Mouse (Mus musculus): ENCODE measurements around the gene Gtse1.

The Gtse1 gene

DNA sequence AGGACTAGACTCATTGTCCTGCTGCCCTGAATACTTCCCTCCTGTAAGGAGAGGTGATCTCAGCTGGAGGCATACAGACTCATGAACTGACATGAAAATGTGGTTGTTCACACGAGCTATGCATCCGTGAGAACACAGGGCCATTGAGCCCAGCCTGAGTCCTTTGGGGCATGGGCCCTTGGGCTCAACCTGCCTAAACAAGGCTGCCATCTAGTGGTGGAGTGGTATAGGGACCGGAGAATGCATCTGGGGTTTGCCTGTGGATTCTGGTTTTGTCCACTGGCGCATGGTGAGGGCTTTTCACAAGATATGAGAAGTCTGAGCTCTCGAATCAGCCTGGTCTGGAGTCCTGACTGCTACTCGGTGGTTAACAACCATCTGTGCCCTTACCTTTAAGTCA, 8.2 kb downstream of the Gtse1 start:
- peak; percentile 87 for DNase-seq (ENCODE audit: low read depth, low spot score)

DNA sequence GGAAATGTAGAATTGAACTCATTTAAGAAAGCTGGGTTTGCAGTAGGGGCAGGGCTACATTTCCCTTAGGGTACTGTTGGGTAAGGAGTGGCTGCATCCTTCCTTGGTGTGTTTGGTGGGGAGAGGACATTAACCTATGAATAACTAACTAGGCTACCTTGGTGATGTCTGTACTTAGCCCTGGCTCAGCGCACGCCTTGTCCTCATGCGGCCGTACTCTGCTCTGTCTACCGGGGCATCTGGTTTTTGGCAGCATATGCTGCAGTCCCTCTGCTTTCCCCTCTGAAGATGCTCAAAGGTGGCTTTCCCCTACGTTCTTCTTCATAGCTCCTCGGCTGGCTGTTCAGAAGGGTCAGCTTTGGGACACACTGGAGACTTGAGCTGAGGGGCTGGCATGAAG, 17.8 kb downstream of the Gtse1 start:
- DNase-seq (ENCODE audit: low read depth, low spot score) = no peak

DNA sequence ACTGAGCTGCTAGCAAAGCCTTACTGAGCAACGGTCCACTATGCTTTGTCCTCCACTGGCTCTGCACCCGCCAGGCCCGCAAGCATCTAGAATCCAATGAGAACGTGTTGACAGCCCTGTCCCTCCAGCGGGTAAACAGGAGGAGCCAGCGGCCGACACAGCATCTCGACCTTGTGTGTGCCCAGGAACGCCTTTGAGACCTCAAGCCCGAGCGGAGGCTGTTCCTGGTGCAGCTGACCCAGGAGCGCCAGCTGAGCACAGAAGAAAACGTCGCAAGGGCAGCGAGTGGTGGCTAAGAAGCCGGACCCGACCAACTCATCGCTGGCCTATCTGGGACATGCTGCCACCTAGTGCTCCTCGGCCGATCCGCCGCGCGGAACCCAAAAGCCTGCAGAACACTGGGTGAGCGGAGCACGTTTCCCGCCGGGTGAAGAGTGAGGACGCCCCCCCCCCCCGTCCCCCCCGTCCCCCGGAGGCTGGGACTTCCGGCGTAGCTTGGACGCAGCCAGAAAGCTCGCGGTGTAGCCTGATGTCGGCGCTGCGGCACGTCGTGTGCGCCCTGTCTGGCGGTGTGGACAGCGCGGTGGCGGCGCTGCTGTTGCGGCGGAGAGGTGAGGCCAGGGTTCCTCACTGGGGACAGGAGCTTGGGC, 19.4 kb downstream of the Gtse1 start, which contains the start of gene Trmu:
TSS of gene Trmu (plus strand) at position 465 of the 650 bp plus-strand sequence.
- DNase-seq (ENCODE audit: low read depth, low spot score) = peak; percentile 92

DNA sequence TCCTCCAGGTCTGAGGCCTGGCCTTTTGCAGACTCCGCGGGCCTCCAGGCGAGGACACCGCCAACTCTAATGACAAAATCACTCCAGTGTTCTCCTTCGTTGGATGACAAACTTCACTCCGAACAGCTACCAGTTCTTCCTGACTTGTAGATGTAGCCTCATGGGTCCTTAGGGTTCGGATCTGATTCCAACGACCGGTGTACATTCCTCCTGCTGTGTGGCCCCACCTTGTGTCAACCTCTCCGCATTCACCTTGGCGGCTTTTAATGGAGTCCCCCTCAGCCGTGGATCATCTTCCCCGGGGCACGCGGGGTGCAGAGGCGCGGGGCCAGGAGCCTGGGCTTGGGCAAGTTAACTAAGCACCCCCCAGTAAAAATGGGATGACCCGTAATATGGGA, 20.0 kb downstream of the Gtse1 start:
- DNase-seq (ENCODE audit: low read depth, low spot score) = no peak

DNA sequence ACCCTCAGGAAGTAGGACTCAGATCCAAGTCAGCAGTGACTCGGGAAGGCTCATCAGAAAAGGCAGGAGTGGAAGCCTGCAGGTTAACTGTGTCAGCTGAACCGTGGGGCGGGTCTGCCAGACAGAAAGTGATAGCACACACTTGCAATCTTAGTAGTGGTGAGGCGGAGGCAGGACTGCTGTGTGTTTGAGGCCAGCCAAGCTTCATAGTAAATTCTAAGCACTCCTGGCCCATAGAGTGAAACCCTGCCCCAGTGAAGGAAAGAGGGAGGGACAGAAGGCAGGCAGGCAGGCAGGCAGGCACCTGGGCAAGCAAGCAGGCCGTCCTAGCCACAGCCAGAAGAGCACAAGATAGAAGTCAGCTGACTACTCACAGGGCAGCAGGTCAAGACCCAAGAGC, 26.1 kb downstream of the Gtse1 start:
- DNase-seq (ENCODE audit: low read depth, low spot score) = no peak

DNA sequence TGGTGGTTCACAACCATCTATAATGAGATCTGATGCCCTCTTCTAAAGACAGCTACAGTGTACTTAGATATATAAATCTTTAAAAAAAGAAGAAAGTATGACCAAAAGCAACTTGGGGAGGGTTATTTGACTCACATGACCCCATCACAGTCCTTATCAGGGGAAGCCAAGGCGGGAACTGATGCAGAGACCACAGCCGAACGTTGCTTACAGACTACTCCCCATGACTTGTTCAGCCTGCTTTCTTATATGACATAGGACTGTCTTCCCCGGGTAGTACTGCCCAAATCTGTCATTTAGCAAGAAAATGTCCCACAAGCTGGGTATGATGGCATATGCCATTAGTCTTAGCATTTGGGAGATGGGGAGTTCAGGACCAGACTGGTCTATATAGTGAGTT, 29.7 kb downstream of the Gtse1 start:
- no peak for DNase-seq (ENCODE audit: low read depth, low spot score)

DNA sequence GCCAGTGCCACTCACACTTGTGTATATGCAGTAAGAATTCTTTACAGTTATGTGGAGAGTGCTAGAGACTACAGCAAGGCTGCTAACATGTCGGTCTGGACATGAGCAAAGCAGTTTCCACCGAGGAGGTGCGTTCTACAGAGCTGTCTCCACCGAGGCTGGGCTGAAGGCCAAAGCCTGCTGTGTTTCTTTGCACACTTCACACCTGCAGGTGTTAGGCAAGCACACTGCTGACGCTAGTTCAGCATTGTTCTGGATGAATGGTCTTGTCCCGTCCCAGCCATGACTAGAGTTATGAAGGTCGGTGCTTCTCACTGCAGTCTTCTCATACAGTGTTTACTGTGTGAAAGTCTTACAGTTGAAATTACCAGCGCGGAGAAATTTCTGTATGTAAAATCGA, 32.4 kb downstream of the Gtse1 start:
- no peak for DNase-seq (ENCODE audit: low read depth, low spot score)

DNA sequence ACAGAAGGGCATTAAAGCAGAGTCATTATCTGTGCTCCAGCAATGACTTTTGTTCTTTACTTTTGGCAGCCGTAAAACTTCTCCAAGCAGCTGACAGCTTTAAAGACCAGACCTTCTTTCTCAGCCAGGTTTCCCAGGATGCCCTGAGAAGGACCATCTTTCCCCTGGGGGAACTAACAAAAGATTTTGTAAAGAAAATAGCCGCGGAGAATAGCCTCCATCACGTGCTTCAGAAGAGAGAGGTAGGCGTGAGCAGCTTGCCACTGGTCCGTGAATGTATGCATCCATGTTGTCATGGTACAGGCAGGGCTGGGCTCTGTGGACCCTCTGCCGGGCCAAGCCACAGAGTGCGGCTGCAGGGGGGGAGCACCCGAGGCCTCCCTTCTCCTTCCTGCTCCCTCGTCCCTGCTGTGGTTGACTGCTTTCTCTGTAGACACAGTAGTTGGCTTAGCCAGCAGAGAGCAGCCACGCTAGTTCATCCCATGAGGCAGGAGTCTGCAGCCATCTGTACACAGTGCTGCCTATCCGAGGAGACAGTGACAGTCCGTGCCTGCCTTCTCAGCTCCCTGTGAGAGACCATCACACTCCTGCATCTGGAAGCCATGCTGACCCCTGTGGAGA, 33.1 kb downstream of the Gtse1 start:
- DNase-seq (ENCODE audit: low read depth, low spot score) = no peak

DNA sequence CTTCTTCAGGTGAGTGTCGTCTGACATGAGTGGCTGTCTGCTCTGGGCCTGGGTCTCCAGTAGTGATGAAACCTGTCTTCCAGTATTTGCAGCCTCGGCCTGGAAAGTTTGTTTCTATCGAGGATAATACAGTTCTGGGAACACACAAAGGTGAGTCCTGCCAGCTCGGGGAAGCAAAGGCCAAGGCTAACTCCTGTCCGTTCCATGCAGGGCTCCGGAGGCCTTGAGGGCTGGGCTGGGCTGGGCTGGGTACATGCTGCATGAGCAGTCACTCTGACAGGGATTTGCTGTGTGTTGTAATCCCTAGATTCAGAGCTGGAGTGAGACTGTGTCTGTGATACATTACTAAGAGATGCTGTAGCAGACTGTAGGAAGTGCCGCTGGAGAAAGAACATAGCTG, 34.3 kb downstream of the Gtse1 start:
- no peak for DNase-seq (ENCODE audit: low read depth, low spot score)

DNA sequence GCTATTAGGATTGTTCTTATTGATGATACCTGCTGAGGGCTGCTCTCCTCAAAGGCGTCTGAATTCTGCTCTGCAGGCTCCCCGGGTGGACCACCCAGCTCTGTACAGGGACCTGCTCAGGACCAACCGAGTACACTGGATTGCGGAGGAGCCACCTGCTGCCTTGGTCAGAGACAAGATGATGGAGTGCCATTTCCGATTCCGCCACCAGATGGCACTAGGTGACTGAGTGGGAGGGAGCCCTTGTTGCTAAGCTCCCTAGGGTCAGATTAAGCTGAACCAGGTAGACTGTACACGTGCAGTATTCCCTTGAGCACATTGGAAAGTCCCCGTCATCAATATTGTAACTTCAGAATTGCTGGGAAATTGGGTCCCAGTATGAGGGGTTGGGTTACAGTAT, 36.7 kb downstream of the Gtse1 start:
- peak; percentile 90 for DNase-seq (ENCODE audit: low read depth, low spot score)

DNA sequence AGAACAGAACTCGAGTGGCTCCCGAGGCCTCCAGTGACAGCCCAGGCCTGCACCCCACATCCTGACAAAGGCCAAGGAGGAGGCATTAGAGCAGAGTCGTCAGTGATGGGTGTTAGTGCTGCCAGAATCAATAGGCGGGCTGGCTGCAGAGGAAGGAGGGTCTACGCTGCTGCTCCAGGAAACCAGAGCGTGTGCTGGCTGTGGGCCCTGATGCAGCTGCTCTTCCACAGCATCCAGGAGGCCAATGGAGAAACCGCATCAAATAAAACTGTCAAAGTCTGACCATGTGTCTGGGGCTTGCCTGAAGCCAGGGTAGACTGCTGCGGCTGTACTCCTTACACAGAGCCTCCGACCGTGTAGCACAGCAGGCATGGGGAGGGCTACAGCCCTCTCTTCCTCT, 37.6 kb downstream of the Gtse1 start:
- no peak for DNase-seq (ENCODE audit: low read depth, low spot score)

DNA sequence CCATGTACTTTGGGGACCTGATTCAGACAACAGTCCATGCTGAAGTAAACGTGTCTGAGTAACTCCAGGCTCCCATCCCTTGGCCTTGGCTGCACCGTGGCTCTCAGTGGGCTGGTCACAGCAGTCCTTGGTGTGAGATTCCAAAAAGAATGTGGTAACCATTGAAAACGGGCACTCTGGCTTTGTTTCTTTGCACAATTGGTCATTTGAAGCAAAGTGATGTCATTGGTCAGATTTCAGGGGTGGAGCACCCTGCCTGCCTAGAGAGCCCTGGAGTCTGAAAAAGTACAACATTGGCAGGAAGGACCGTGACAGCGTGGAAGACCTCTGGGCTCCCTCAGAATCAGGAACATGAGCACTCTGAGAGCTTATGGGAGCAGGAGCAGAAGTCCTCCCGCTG, 39.9 kb downstream of the Gtse1 start:
- DNase-seq (ENCODE audit: low read depth, low spot score) = no peak

DNA sequence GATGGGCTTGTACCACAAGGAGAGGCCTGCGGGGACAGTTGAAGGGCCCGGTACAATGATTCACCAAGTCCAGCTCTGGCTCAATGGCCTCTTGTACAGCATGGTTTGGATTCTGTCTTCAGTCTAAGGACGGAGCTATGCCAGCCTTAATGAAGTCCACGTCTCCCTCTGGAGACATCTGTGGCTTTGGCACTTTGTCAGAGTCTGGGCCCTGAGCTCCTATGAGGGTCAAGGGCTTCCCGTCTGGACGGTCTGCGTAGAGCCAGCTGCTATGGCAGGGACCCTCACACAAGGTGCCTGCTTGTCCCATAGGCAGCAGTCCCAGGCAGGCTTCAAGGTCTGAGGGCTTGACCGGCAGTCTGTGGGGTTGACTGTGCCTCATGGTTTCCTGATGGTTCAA, 40.8 kb downstream of the Gtse1 start:
- DNase-seq (ENCODE audit: low read depth, low spot score) = no peak

DNA sequence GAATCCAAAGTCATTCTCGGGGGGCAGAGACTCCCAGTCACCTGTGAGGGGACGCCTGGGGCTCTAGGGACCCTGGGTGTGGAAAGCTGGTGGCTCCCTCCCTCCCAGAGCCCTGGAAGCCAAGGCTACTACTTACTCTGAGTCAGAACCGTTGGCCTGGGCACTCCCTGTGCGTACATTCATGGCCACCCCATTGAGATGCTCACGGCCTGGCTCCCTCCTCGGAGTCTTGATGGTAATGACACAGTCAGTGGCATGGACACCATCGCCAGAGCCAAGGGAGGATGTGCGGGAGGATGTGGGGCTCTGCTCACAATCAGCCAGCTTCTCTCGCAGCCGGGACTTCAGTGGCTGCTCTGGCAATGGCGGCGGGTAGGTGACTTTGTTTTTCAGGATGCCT, 41.3 kb downstream of the Gtse1 start:
- no peak for DNase-seq (ENCODE audit: low read depth, low spot score)

DNA sequence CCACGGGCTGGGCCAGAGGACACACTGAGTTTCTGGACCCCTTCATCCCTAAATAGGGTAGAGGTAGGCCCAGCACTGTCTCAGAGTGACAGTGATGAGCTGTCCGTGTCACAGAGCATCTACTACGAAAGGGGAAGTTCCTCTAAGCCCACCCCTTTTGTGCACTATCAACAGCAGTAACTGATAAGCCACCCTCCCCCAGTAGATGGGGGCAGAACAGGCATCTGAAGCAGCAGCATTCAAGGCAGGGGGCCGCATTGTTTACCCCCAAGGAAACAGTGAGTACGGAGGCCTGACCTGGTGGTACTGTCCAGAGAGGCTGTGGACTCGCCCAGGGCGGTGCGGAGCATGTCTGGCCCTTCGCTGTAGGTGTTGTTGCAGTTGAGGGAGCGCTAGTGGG, 43.0 kb downstream of the Gtse1 start:
- no peak for DNase-seq (ENCODE audit: low read depth, low spot score)

DNA sequence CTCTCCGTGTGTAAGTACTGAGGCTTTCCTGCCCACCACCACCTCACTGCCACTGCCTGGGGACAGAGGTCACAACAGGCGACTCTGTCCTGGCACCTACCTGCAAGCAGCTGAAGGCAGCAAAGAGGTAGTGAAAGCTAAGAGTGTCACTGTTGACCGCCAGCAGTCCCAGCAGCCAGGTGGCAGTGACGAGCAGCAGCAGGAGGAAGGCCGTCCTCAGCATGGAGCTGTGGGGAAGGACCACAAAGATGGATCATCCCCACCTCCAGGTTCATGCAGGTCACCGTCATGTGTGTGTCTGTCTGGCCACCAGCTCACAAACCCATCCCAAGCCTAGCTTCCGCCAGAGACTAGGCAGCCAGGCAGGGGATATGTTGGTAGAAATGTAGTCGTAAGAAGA, 44.3 kb downstream of the Gtse1 start:
- DNase-seq (ENCODE audit: low read depth, low spot score) = no peak

DNA sequence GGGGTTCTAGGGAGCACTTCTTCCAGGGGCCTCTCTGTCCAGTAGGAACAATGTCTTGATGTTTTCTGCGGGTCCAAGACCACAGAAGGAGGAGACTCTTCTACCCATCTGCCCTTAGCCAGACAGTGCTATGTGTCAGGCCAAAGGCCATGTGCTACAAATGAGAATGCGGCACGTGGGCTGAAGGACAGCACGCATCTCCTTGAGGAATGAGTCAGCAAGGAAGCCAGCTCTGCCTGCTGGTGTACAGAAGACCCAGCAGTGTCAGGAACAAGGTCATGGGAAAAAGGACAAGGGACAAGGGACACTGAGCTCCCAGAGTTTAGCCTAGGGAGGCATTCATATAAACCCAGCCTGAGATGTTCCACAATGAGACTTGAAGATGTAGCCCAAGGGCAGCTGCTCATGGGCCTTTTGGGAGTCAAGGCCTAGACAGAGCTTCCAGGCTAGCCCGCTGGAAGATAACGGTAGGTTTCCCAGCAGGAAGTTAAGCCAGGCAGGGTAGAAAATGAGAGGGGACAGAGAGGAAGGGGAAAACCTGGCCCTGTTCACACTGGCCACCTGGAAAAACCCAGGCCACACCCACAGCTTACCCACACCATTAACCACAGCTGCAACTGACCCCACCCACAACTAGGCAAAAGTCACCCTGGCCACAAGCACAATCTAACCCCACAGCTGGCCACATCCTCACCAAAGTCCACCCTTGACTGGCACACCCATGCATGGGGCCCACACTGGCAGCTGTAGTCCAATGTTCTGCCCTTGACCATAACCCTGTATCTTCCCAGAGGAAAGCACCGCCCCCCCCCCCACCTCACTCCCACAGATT, 49.3 kb downstream of the Gtse1 start:
- no peak for DNase-seq (ENCODE audit: low read depth, low spot score)

DNA sequence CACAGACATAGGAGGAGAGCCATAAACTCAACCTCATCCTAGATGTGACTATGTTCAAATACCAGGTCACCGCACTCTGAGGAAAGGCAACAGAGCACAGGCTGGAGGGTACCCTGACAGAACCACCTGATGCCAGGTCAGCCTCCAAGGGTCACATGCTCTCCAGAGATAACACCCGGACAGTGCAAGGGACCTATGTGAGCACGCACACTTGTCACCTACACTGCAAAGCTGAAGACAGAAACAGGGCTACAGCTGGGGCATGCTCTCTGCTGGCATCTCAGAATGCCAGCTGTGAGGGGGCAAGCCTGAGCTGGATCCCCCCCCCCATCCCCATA, 49.9 kb downstream of the Gtse1 start:
- no peak for DNase-seq (ENCODE audit: low read depth, low spot score)

DNA sequence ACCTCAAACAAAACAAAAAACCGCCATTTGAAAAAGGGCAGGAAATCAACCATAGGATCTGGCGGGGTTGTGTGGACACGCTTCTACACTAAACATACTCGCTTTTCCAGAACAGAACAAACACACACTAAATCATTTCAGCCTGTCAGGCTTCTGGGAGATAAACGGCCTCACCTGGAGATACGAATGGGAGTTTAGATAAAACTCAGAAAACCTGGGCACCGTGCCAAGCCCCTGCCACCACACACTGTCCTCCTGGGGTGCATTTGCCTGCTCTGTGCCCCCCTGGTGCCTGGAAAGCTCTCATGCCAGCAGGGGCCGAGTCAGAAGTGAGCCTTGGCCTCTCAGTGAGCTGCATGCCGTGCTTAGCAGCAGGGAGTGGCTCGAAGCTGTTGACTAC, 50.4 kb downstream of the Gtse1 start:
- no peak for DNase-seq (ENCODE audit: low read depth, low spot score)

DNA sequence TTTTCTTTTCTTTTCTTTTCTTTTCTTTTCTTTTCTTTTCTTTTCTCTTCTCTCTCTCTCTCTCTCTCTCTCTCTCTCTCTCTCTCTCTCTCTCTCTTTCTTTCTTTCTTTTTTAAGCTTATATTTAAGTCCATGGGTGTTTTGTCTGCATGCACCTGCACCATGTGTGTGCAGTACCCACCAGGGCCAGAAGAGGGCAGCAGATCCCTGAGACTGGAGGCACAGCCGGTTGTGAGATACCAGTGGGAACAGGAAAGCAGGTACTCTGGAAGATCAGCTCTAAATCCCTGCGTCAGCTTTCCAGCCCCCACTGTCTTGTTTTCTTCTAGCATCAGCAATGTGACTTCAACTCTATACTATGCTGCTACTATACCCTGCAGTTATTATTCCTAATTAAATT, 54.1 kb downstream of the Gtse1 start:
- DNase-seq (ENCODE audit: low read depth, low spot score) = peak; percentile 86

DNA sequence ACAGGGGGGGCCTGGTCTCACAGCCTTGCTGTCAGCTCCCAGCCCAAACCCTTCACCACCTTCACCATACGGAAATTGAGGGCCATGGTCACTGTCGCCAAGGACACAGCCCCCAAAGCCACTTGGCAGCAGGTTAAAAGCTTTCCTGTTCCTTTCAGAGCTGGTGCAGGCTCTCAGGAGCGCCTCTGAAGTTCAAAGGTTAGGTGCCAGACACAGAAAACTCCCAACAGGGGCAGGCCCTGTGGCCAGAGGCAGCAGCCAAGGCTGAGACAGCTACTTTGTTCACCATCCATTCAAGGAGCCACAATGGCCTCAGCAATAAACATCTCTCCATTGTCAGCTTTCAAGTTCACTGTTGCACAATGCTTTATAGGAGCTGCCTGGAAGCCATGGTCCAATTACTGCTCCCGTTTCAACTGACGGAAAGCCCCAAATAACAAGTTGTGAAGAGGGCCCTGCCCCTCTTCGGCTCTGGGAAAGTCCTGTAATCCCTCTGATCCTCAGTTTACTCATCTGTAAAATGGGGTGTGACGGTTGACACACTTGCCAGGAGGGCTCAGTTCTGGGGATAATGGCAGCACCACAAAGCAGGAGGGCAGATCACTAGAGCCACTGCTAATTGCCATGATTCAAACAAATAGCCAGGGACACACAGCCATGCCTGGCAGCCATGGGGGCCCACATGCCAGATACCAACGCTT, 59.8 kb downstream of the Gtse1 start:
- DNase-seq (ENCODE audit: low read depth, low spot score) = no peak

DNA sequence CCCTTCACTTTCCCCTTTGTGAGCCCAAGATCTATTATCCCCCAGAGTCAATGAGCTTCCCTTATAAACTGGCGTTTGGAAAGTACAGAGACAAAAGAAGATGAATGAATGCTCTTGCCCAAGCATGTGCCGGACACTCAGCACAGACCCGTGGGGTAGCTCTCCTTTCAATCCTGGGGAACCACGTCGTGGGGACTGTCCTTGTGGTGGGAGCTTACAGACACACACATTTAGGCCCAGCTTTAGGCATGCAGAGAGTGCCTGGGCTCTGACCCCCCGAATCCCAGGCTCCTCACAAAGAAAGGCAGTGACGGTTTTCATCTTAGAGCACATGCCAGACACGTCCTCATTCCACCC, 60.3 kb downstream of the Gtse1 start:
- no peak for DNase-seq (ENCODE audit: low read depth, low spot score)

DNA sequence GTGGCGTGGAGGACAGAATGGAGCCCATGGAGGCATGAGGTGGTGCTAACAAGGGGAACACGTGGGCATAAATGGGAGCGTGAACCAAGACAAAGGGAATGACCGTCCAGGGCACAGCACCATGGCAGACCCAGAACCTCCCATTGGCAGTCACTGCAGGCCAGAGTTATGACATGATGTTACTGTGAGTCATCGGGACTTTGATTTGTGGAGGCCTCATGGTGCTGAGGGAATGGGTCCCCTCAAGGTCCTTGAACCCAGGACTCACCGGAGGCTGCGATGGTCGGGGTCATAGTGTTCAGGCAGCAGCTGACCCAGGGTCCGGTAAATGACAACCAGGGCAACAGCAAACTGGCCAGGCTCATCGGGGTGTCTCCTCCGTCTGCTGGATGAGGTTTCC, 62.3 kb downstream of the Gtse1 start:
- DNase-seq (ENCODE audit: low read depth, low spot score) = no peak

All from CD4-positive, CD25-positive, alpha-beta regulatory T cell, adult 2 months (primary cell).